Mouse (Mus musculus) stomach, embryonic 16.5 days (tissue): ENCODE measurements around the gene Pla2g2d. TPM values are rescaled to one million over a fixed set of nuclear protein-coding genes. Genes with fewer than 3 reads are reported as not detected.

Experiments
- ATAC-seq: fragments of 200-750 bp; cut with Nextera tagmentation; 2 replicates; pipeline ENCODE4 v1.8.0; 2017; ENCODE audit warnings: moderate number of reproducible peaks, moderate TSS enrichment; ENCODE audit not compliant: insufficient read depth, low FRiP score
- H3K27ac ChIP-seq: fragments of 300-500 bp; sonication (generic); 2 replicates; pipeline ENCODE4 v1.5.1; 2014; ENCODE audit warnings: low read length
- H3K27me3 ChIP-seq: fragments of 300-500 bp; sonication (generic); 2 replicates; pipeline ENCODE4 v1.6.1; 2014; ENCODE audit warnings: low read length, control low read depth, mixed read lengths; ENCODE audit not compliant: control insufficient read depth, insufficient read depth
- H3K36me3 ChIP-seq: fragments of 300-500 bp; sonication (generic); 2 replicates; pipeline ENCODE4 v1.6.1; 2014; ENCODE audit warnings: low read length; ENCODE audit not compliant: control insufficient read depth, insufficient read depth
- H3K4me1 ChIP-seq: fragments of 300-500 bp; sonication (generic); 2 replicates; pipeline ENCODE4 v1.6.1; 2014; ENCODE audit warnings: low read length, control low read depth, mixed read lengths; ENCODE audit not compliant: control insufficient read depth, insufficient read depth
- H3K4me2 ChIP-seq: fragments of 300-500 bp; sonication (generic); 2 replicates; pipeline ENCODE4 v1.6.1; 2014; ENCODE audit warnings: low read depth, low read length, mixed read lengths
- H3K4me3 ChIP-seq: fragments of 300-500 bp; sonication (generic); replicated peaks from 2 replicates; pipeline ENCODE4 v1.5.1; 2014; ENCODE audit warnings: mild to moderate bottlenecking, low read length
- H3K9ac ChIP-seq: fragments of 300-500 bp; sonication (generic); 2 replicates; pipeline ENCODE4 v1.6.1; 2014; ENCODE audit warnings: low read length
- H3K9me3 ChIP-seq: fragments of 300-500 bp; sonication (generic); replicated peaks from 2 replicates; pipeline ENCODE4 v1.6.1; 2016; ENCODE audit warnings: low read length, control low read depth; ENCODE audit not compliant: control insufficient read depth
- WGBS: fragments of 180-500 bp; shearing (Covaris S2); extraction: QIAGEN DNeasy Blood & Tissue Kit; methylation state at CpG from one replicate; pipeline ENCODE4 v1.1.7; 2014; 5-methylcytosine and 5-hydroxymethylcytosine counted together
- polyA plus RNA-seq: library from polyadenylated mRNA; unstranded; fragments of >200 nt; fragmentation: Nextera tagmentation; extraction: Ambion mirVana; gene quantifications from 2 replicates; pipeline ENCODE4 v1.2.1, GENCODE M21; 2015

The Pla2g2d gene
- polyA plus RNA-seq, 1 experiment from 2014 or later, result 0.61 TPM

GRCm38 (mm10) chr4:138827147-138827546, 51.6 kb downstream of the Pla2g2d start:
- no peak overlapping the region for H3K4me3 ChIP-seq

More at GRCm38 (mm10) chr4:138827147-138827546, 51.6 kb downstream of the Pla2g2d start:
- ATAC-seq, result no peak
- Histone ChIP-seq H3K27me3 (no peaks in the 10 kb centered on the region), H3K9ac (no peak overlapping the region), H3K36me3 (no peaks in the 10 kb centered on the region), H3K27ac (no peak overlapping the region), H3K9me3 (no peaks in the 10 kb centered on the region), H3K4me1 (peaks cover 18% of the 10 kb centered on the region), H3K4me2 (no peak overlapping the region)
- 53% methylated on average over 11 of the region's 11 CpGs for WGBS

Other genes starting within 250 kb of the Pla2g2d start
- gene Vwa5b1, start 139.9 kb upstream of the Pla2g2d start, polyA plus RNA-seq, result 0.34 and 0.52 TPM in 2 replicates
- 0.14 and 0.18 TPM in 2 replicates for gene Pla2g2c, start 50.9 kb upstream of the Pla2g2d start, polyA plus RNA-seq
- gene Ubxn10, start 38.6 kb upstream of the Pla2g2d start, polyA plus RNA-seq, result 0.74 and 0.85 TPM in 2 replicates
- 2.0 and 3.6 TPM in 2 replicates for gene Pla2g2f, start 18.1 kb upstream of the Pla2g2d start, polyA plus RNA-seq
- gene Pla2g5, start 87.7 kb downstream of the Pla2g2d start, polyA plus RNA-seq, result 0.37 and 0.45 TPM in 2 replicates
- not detected in 2 replicates for gene Gm13030, start 98.2 kb downstream of the Pla2g2d start, polyA plus RNA-seq
- gene Pla2g2e, start 102.2 kb downstream of the Pla2g2d start, polyA plus RNA-seq, result not detected in 2 replicates
- 3.5 and 3.7 TPM in 2 replicates for gene Otud3, start 138.2 kb downstream of the Pla2g2d start, polyA plus RNA-seq
- gene Rnf186, start 191.4 kb downstream of the Pla2g2d start, polyA plus RNA-seq, result 19.3 and 25.1 TPM in 2 replicates
- 12.7 and 16.4 TPM in 2 replicates for gene Tmco4, start 197.2 kb downstream of the Pla2g2d start, polyA plus RNA-seq